Mouse (Mus musculus): ENCODE measurements at regions not wholly inside any gene's neighbourhood (a gene's known extent, or its start where the extent isn't known, plus 50 kb on each side); places are given as distances from the start of the nearest gene placed in this dataset.

- H3K9ac ChIP-seq, result no peak overlapping the region
- H3K27ac ChIP-seq (replicated peaks), result no peak overlapping the region
- H3K4me2 ChIP-seq, result no peak overlapping the region
- no peaks in the 10 kb centered on the region for H3K9me3 ChIP-seq
- no peak overlapping the region for H3K4me3 ChIP-seq
- no peaks in the 10 kb centered on the region for H3K4me1 ChIP-seq (replicated peaks)
- H3K36me3 ChIP-seq, result no peaks in the 10 kb centered on the region
- WGBS, result 75% methylated on average over 4 of the region's 4 CpGs
- no peaks in the 10 kb centered on the region for H3K27me3 ChIP-seq
- no peak for ATAC-seq (ENCODE audit: low read depth)
Measured at GRCm38 (mm10) chr2:92787925-92788410, 126.9 kb upstream of the Syt13 start.

GRCm38 (mm10) chr2:92788875-92789274 is 126.0 kb upstream of the Syt13 start:
- no peaks in the 10 kb centered on the region for H3K36me3 ChIP-seq
- ATAC-seq (ENCODE audit: low read depth), result no peak

GRCm38 (mm10) chr2:92790374-92790773 is 124.5 kb upstream of the Syt13 start:
- Histone ChIP-seq H3K4me2 (no peak overlapping the region), H3K9me3 (no peaks in the 10 kb centered on the region), H3K4me1 (replicated peaks) (no peaks in the 10 kb centered on the region), H3K27me3 (no peaks in the 10 kb centered on the region), H3K4me3 (no peak overlapping the region), H3K9ac (no peak overlapping the region), H3K27ac (replicated peaks) (no peak overlapping the region), H3K36me3 (no peaks in the 10 kb centered on the region)
- ATAC-seq (ENCODE audit: low read depth), result no peak
- 99% methylated on average over 2 of the region's 2 CpGs for WGBS

More at GRCm38 (mm10) chr2:92788875-92789274, 126.0 kb upstream of the Syt13 start:
- Histone ChIP-seq H3K9me3 (no peaks in the 10 kb centered on the region), H3K4me1 (replicated peaks) (no peaks in the 10 kb centered on the region), H3K4me3 (no peak overlapping the region), H3K27me3 (no peaks in the 10 kb centered on the region), H3K27ac (replicated peaks) (no peak overlapping the region), H3K4me2 (no peak overlapping the region), H3K9ac (no peak overlapping the region)
- WGBS, result 90% methylated on average over 5 of the region's 5 CpGs

GRCm38 (mm10) chr2:92799770-92800169 is 115.1 kb upstream of the Syt13 start:
- H3K4me2 ChIP-seq, result no peak overlapping the region
- ATAC-seq (ENCODE audit: low read depth), result no peak
- WGBS, result 86% methylated on average over 4 of the region's 4 CpGs
- H3K36me3 ChIP-seq, result no peaks in the 10 kb centered on the region
- H3K9ac ChIP-seq, result no peak overlapping the region
- H3K4me1 ChIP-seq (replicated peaks), result no peaks in the 10 kb centered on the region
- no peak overlapping the region for H3K27ac ChIP-seq (replicated peaks)
- H3K9me3 ChIP-seq, result no peaks in the 10 kb centered on the region
- no peaks in the 10 kb centered on the region for H3K27me3 ChIP-seq
- no peak overlapping the region for H3K4me3 ChIP-seq

GRCm38 (mm10) chr2:92800667-92801066 is 114.2 kb upstream of the Syt13 start:
- no peak overlapping the region for H3K4me3 ChIP-seq
- peaks cover 2% of the 10 kb centered on the region for H3K4me1 ChIP-seq (replicated peaks)
- H3K27me3 ChIP-seq, result no peaks in the 10 kb centered on the region
- H3K27ac ChIP-seq (replicated peaks), result no peak overlapping the region
- H3K36me3 ChIP-seq, result no peaks in the 10 kb centered on the region
- no peaks in the 10 kb centered on the region for H3K9me3 ChIP-seq
- ATAC-seq (ENCODE audit: low read depth), result no peak
- no peak overlapping the region for H3K4me2 ChIP-seq
- H3K9ac ChIP-seq, result no peak overlapping the region
- 76% methylated on average over 5 of the region's 5 CpGs for WGBS

- Histone ChIP-seq H3K4me3 (no peak overlapping the region), H3K27me3 (no peaks in the 10 kb centered on the region), H3K27ac (replicated peaks) (no peak overlapping the region), H3K4me1 (replicated peaks) (peaks cover 36% of the 10 kb centered on the region), H3K9me3 (no peaks in the 10 kb centered on the region), H3K9ac (no peak overlapping the region), H3K36me3 (no peaks in the 10 kb centered on the region), H3K4me2 (no peak overlapping the region)
- WGBS, result 90% methylated on average over 1 of the region's 1 CpGs
- ATAC-seq (ENCODE audit: low read depth), result no peak
Measured at GRCm38 (mm10) chr2:92804916-92805315, 110.0 kb upstream of the Syt13 start.

- no peaks in the 10 kb centered on the region for H3K36me3 ChIP-seq
- H3K4me3 ChIP-seq, result no peak overlapping the region
- 37% methylated on average over 4 of the region's 4 CpGs for WGBS
- no peaks in the 10 kb centered on the region for H3K27me3 ChIP-seq
- 0 out of 2 replicates have a peak overlapping the region, but pooled peaks have one; percentile 71 for H3K27ac ChIP-seq (replicated peaks)
- H3K4me1 ChIP-seq (replicated peaks), result peaks cover 38% of the 10 kb centered on the region
- H3K4me2 ChIP-seq, result no peak overlapping the region
- no peaks in the 10 kb centered on the region for H3K9me3 ChIP-seq
- no peak overlapping the region for H3K9ac ChIP-seq
- ATAC-seq (ENCODE audit: low read depth), result no peak
Measured at GRCm38 (mm10) chr2:92805761-92806160, 109.1 kb upstream of the Syt13 start.

GRCm38 (mm10) chr2:92806481-92807195 is 108.3 kb upstream of the Syt13 start:
- no peak overlapping the region for H3K4me3 ChIP-seq
- ATAC-seq (ENCODE audit: low read depth), result 0 out of 2 replicates have a peak, but pooled peaks have one; percentile 19
- peaks cover 38% of the 10 kb centered on the region for H3K4me1 ChIP-seq (replicated peaks)
- peak overlapping the region; percentile 43 for H3K9ac ChIP-seq
- H3K9me3 ChIP-seq, result no peaks in the 10 kb centered on the region
- H3K36me3 ChIP-seq, result no peaks in the 10 kb centered on the region
- H3K27ac ChIP-seq (replicated peaks), result peak overlapping the region; percentile 71
- H3K4me2 ChIP-seq, result no peak overlapping the region
- H3K27me3 ChIP-seq, result no peaks in the 10 kb centered on the region
- WGBS, result 26% methylated on average over 7 of the region's 7 CpGs

- Histone ChIP-seq H3K4me1 (replicated peaks) (peaks cover 38% of the 10 kb centered on the region), H3K9ac (0 out of 2 replicates have a peak overlapping the region, but pooled peaks have one; percentile 12), H3K4me2 (no peak overlapping the region), H3K4me3 (no peak overlapping the region), H3K9me3 (no peaks in the 10 kb centered on the region), H3K36me3 (no peaks in the 10 kb centered on the region), H3K27ac (replicated peaks) (no peak overlapping the region), H3K27me3 (no peaks in the 10 kb centered on the region)
- WGBS, result 9% methylated on average over 8 of the region's 8 CpGs
- peak; percentile 30; the same call in 1 of the 2 replicates for ATAC-seq (ENCODE audit: low read depth)
Measured at GRCm38 (mm10) chr2:92807404-92807803, 107.5 kb upstream of the Syt13 start.

GRCm38 (mm10) chr2:92808121-92808520 is 106.8 kb upstream of the Syt13 start:
- H3K9me3 ChIP-seq, result no peaks in the 10 kb centered on the region
- WGBS, result 73% methylated on average over 4 of the region's 4 CpGs
- peaks cover 38% of the 10 kb centered on the region for H3K4me1 ChIP-seq (replicated peaks)
- H3K4me3 ChIP-seq, result no peak overlapping the region
- H3K27ac ChIP-seq (replicated peaks), result no peak overlapping the region
- no peaks in the 10 kb centered on the region for H3K36me3 ChIP-seq
- no peak overlapping the region for H3K4me2 ChIP-seq
- H3K9ac ChIP-seq, result no peak overlapping the region
- ATAC-seq (ENCODE audit: low read depth), result no peak
- H3K27me3 ChIP-seq, result no peaks in the 10 kb centered on the region

- Histone ChIP-seq H3K9me3 (no peaks in the 10 kb centered on the region), H3K4me1 (replicated peaks) (peaks cover 38% of the 10 kb centered on the region), H3K27me3 (no peaks in the 10 kb centered on the region), H3K4me2 (no peak overlapping the region), H3K27ac (replicated peaks) (no peak overlapping the region), H3K9ac (no peak overlapping the region), H3K36me3 (no peaks in the 10 kb centered on the region), H3K4me3 (no peak overlapping the region)
- ATAC-seq (ENCODE audit: low read depth), result no peak
- 25% methylated on average over 3 of the region's 3 CpGs for WGBS
Measured at GRCm38 (mm10) chr2:92809226-92809625, 105.7 kb upstream of the Syt13 start.

GRCm38 (mm10) chr2:92809681-92810323 is 105.1 kb upstream of the Syt13 start:
- H3K27me3 ChIP-seq, result no peaks in the 10 kb centered on the region
- H3K27ac ChIP-seq (replicated peaks), result no peak overlapping the region
- no peak for ATAC-seq (ENCODE audit: low read depth)
- no peak overlapping the region for H3K9ac ChIP-seq
- H3K4me3 ChIP-seq, result no peak overlapping the region
- H3K4me1 ChIP-seq (replicated peaks), result peaks cover 38% of the 10 kb centered on the region
- no peak overlapping the region for H3K4me2 ChIP-seq
- H3K36me3 ChIP-seq, result no peaks in the 10 kb centered on the region
- 84% methylated on average over 4 of the region's 4 CpGs for WGBS
- no peaks in the 10 kb centered on the region for H3K9me3 ChIP-seq
